23 mouse cellular contexts compared by ENCODE assay signal in genomic region chr12:108398681-108399080, GRCm38 (mm10).
"Had no signal": no experiment of that assay in that cellular context is flagged by ENCODE, and none has a peak within 500 bp of the region (broad histone marks: within the 10 kb centered on the region; RNA-seq: fewer than 3 reads in every experiment).

No protein-coding gene starts in this region.

- H3K4me1 ChIP-seq: liver, embryonic 12.5 days; liver, embryonic 15.5 days; megakaryocyte, embryonic 14.5 days had no signal

- H3K27ac ChIP-seq: kidney, postnatal 0 days; layer of hippocampus, adult 2 months; limb, embryonic 10.5 days; limb, embryonic 13.5 days; liver, embryonic 12.5 days; liver, embryonic 15.5 days; lung, embryonic 15.5 days; neural tube, embryonic 12.5 days; neural tube, embryonic 15.5 days; stomach, embryonic 15.5 days had no signal

- H3K27me3 ChIP-seq: limb, embryonic 13.5 days; liver, embryonic 12.5 days; liver, embryonic 15.5 days; lung, embryonic 15.5 days; neural tube, embryonic 12.5 days; neural tube, embryonic 15.5 days; stomach, embryonic 15.5 days had no signal

- H3K4me3 ChIP-seq: layer of hippocampus, adult 2 months; limb, embryonic 10.5 days; limb, embryonic 13.5 days; liver, embryonic 12.5 days; liver, embryonic 15.5 days; lung, embryonic 15.5 days; megakaryocyte, embryonic 14.5 days; neural tube, embryonic 12.5 days; neural tube, embryonic 15.5 days; stomach, embryonic 15.5 days had no signal

- DNase-seq: kidney, postnatal 25 days; layer of hippocampus, adult 9-11 months; liver; lung, adult 18-20 months; lung, postnatal 10 days; lung, postnatal 36 days; midbrain, embryonic 14.5 days; right cerebral cortex, adult 18-20 months; right cerebral cortex, postnatal 14 days; right cerebral cortex, postnatal 4 days; thymus, postnatal 25 days had no signal

- H3K4me2 ChIP-seq: limb, embryonic 13.5 days; liver, embryonic 12.5 days; liver, embryonic 15.5 days; lung, embryonic 15.5 days; midbrain, embryonic 11.5 days; neural tube, embryonic 12.5 days; neural tube, embryonic 15.5 days; stomach, embryonic 15.5 days had no signal

- H3K9ac ChIP-seq: limb, embryonic 13.5 days; liver, embryonic 12.5 days; liver, embryonic 15.5 days; lung, embryonic 15.5 days; neural tube, embryonic 12.5 days; neural tube, embryonic 15.5 days; stomach, embryonic 15.5 days had no signal

- H3K36me3 ChIP-seq: limb, embryonic 10.5 days; limb, embryonic 13.5 days; liver, embryonic 12.5 days; liver, embryonic 15.5 days; lung, embryonic 15.5 days; neural tube, embryonic 12.5 days; neural tube, embryonic 15.5 days; stomach, embryonic 15.5 days had no signal

- ATAC-seq: liver, embryonic 12.5 days had no signal

- H3K9me3 ChIP-seq: limb, embryonic 10.5 days; limb, embryonic 13.5 days; liver, embryonic 12.5 days; liver, embryonic 15.5 days; lung, embryonic 15.5 days; megakaryocyte, embryonic 14.5 days; neural tube, embryonic 12.5 days; neural tube, embryonic 15.5 days; stomach, embryonic 15.5 days had no signal
